Mouse (Mus musculus) embryo, embryonic 10 days (tissue): ENCODE measurements at regions not wholly inside any gene's neighbourhood (a gene's known extent, or its start where the extent isn't known, plus 50 kb on each side); places are given as distances from the start of the nearest gene placed in this dataset.

Experiments used
- DNase-seq: peaks from one replicate; pipeline ENCODE4 v3.0.0-alpha.2; 2015; ENCODE audit warnings: low spot score

GRCm38 (mm10) chr1:137567526-137567925 is 607.3 kb upstream of the Nr5a2 start:
- DNase-seq, result no peak

GRCm38 (mm10) chr1:137565573-137566048 is 605.4 kb upstream of the Nr5a2 start:
- DNase-seq, result no peak

GRCm38 (mm10) chr1:137561686-137562085 is 601.4 kb upstream of the Nr5a2 start:
- no peak for DNase-seq

- peak; percentile 23 for DNase-seq
Measured at GRCm38 (mm10) chr1:137560389-137561268, 600.4 kb upstream of the Nr5a2 start.

GRCm38 (mm10) chr1:137549659-137550058 is 589.4 kb upstream of the Nr5a2 start:
- DNase-seq, result no peak

- no peak for DNase-seq
Measured at GRCm38 (mm10) chr1:137545666-137546065, 585.4 kb upstream of the Nr5a2 start.

- no peak for DNase-seq
Measured at GRCm38 (mm10) chr1:137543828-137544227, 583.6 kb upstream of the Nr5a2 start.

GRCm38 (mm10) chr1:137541453-137541852 is 581.2 kb upstream of the Nr5a2 start:
- no peak for DNase-seq

GRCm38 (mm10) chr1:137539424-137540116 is 579.3 kb upstream of the Nr5a2 start:
- no peak for DNase-seq

GRCm38 (mm10) chr1:137514750-137515149 is 554.5 kb upstream of the Nr5a2 start:
- DNase-seq, result no peak

GRCm38 (mm10) chr1:137503704-137504422 is 543.6 kb upstream of the Nr5a2 start:
- DNase-seq, result no peak

GRCm38 (mm10) chr1:137488226-137488625 is 528.0 kb upstream of the Nr5a2 start:
- DNase-seq, result no peak

- DNase-seq, result no peak
Measured at GRCm38 (mm10) chr1:137478459-137478858, 518.2 kb upstream of the Nr5a2 start.

GRCm38 (mm10) chr1:137477239-137477638 is 517.0 kb upstream of the Nr5a2 start:
- DNase-seq, result no peak

- no peak for DNase-seq
Measured at GRCm38 (mm10) chr1:137474858-137475257, 514.6 kb upstream of the Nr5a2 start.

GRCm38 (mm10) chr1:137473800-137474685 is 513.8 kb upstream of the Nr5a2 start:
- DNase-seq, result no peak

- no peak for DNase-seq
Measured at GRCm38 (mm10) chr1:137464971-137465370, 504.7 kb upstream of the Nr5a2 start.

- no peak for DNase-seq
Measured at GRCm38 (mm10) chr1:137461189-137461588, 500.9 kb upstream of the Nr5a2 start.

GRCm38 (mm10) chr1:137453446-137454208 is 493.4 kb upstream of the Nr5a2 start:
- DNase-seq, result peak; percentile 13

GRCm38 (mm10) chr1:137452749-137453148 is 492.5 kb upstream of the Nr5a2 start:
- DNase-seq, result no peak

GRCm38 (mm10) chr1:137446497-137446896 is 486.2 kb upstream of the Nr5a2 start:
- DNase-seq, result no peak
